Mouse (Mus musculus): ENCODE measurements around the gene Nle1. TPM values are rescaled to one million over a fixed set of nuclear protein-coding genes. Genes with fewer than 3 reads are reported as not detected.

The Nle1 gene
- polyA plus RNA-seq, 1 experiment from 2014 or later = 39.9 TPM

GRCm38 (mm10) chr11:82854111-82854510 lies 54.1 kb downstream of the Nle1 start:
- Histone ChIP-seq H3K9me3 (no peaks in the 10 kb centered on the region), H3K9ac (replicated peaks) (no peak overlapping the region), H3K36me3 (peaks cover 4% of the 10 kb centered on the region; the same call in 1 of the 2 replicates), H3K4me1 (replicated peaks) (peaks cover 15% of the 10 kb centered on the region), H3K27ac (no peak overlapping the region), H3K27me3 (no peaks in the 10 kb centered on the region), H3K4me3 (replicated peaks) (no peak overlapping the region), H3K4me2 (no peak overlapping the region)
- WGBS = 82% methylated on average over 6 of the region's 6 CpGs
- ATAC-seq (ENCODE audit: insufficient number of reproducible peaks, insufficient read depth, low FRiP score, low TSS enrichment, low read depth) = no peak

GRCm38 (mm10) chr11:82852958-82853357 lies 55.3 kb downstream of the Nle1 start:
- no peak overlapping the region for H3K27ac ChIP-seq
- H3K4me1 ChIP-seq (replicated peaks) = peaks cover 15% of the 10 kb centered on the region
- no peak overlapping the region for H3K9ac ChIP-seq (replicated peaks)
- peaks cover 4% of the 10 kb centered on the region; the same call in 1 of the 2 replicates for H3K36me3 ChIP-seq
- H3K27me3 ChIP-seq = no peaks in the 10 kb centered on the region
- no peaks in the 10 kb centered on the region for H3K9me3 ChIP-seq
- no peak overlapping the region for H3K4me2 ChIP-seq
- WGBS = 83% methylated on average over 7 of the region's 7 CpGs
- no peak for ATAC-seq (ENCODE audit: insufficient number of reproducible peaks, insufficient read depth, low FRiP score, low TSS enrichment, low read depth)
- H3K4me3 ChIP-seq (replicated peaks) = no peak overlapping the region

- 82% methylated on average over 10 of the region's 10 CpGs for WGBS
- peaks cover 19% of the 10 kb centered on the region for H3K4me1 ChIP-seq (replicated peaks)
Measured at GRCm38 (mm10) chr11:82852540-82852939, 55.7 kb downstream of the Nle1 start.

GRCm38 (mm10) chr11:82852115-82852514 lies 56.1 kb downstream of the Nle1 start:
- no peaks in the 10 kb centered on the region for H3K27me3 ChIP-seq
- H3K9me3 ChIP-seq = no peaks in the 10 kb centered on the region
- 81% methylated on average over 11 of the region's 11 CpGs for WGBS
- H3K27ac ChIP-seq = no peak overlapping the region
- no peak overlapping the region for H3K4me3 ChIP-seq (replicated peaks)
- H3K4me2 ChIP-seq = no peak overlapping the region
- peaks cover 23% of the 10 kb centered on the region for H3K4me1 ChIP-seq (replicated peaks)
- peaks cover 4% of the 10 kb centered on the region; the same call in 1 of the 2 replicates for H3K36me3 ChIP-seq
- no peak overlapping the region for H3K9ac ChIP-seq (replicated peaks)
- ATAC-seq (ENCODE audit: insufficient number of reproducible peaks, insufficient read depth, low FRiP score, low TSS enrichment, low read depth) = no peak

More at GRCm38 (mm10) chr11:82852540-82852939, 55.7 kb downstream of the Nle1 start:
- peaks cover 4% of the 10 kb centered on the region; the same call in 1 of the 2 replicates for H3K36me3 ChIP-seq
- no peak overlapping the region for H3K27ac ChIP-seq
- H3K4me2 ChIP-seq = no peak overlapping the region
- H3K27me3 ChIP-seq = no peaks in the 10 kb centered on the region
- H3K4me3 ChIP-seq (replicated peaks) = no peak overlapping the region
- H3K9me3 ChIP-seq = no peaks in the 10 kb centered on the region
- no peak for ATAC-seq (ENCODE audit: insufficient number of reproducible peaks, insufficient read depth, low FRiP score, low TSS enrichment, low read depth)
- H3K9ac ChIP-seq (replicated peaks) = no peak overlapping the region

Other genes starting within 250 kb of the Nle1 start
- gene Cct6b, start 144.1 kb downstream of the Nle1 start, polyA plus RNA-seq (2016; fragmentation: Nextera tagmentation; extraction: Ambion mirVana) = 0.35 and 0.53 TPM in 2 replicates
- gene Zfp830, start 144.1 kb downstream of the Nle1 start, polyA plus RNA-seq (2016; fragmentation: Nextera tagmentation; extraction: Ambion mirVana) = 42.5 and 42.9 TPM in 2 replicates
- 48.3 and 48.6 TPM in 2 replicates for gene Lig3, start 127.3 kb downstream of the Nle1 start, polyA plus RNA-seq (2016; fragmentation: Nextera tagmentation; extraction: Ambion mirVana)
- gene Rffl, start 37.2 kb downstream of the Nle1 start, polyA plus RNA-seq (2016; fragmentation: Nextera tagmentation; extraction: Ambion mirVana) = 18.8 and 19.5 TPM in 2 replicates
- 10.3 and 11.8 TPM in 2 replicates for gene Rad51d, start 17.8 kb downstream of the Nle1 start, polyA plus RNA-seq (2016; fragmentation: Nextera tagmentation; extraction: Ambion mirVana)
- 0.32 and 0.49 TPM in 2 replicates for gene Fndc8, start 16.3 kb downstream of the Nle1 start, polyA plus RNA-seq (2016; fragmentation: Nextera tagmentation; extraction: Ambion mirVana)
- gene Unc45b, start 2.1 kb upstream of the Nle1 start, polyA plus RNA-seq (2016; fragmentation: Nextera tagmentation; extraction: Ambion mirVana) = 11.5 and 12.4 TPM in 2 replicates
- gene Slfn5, start 42.9 kb upstream of the Nle1 start, polyA plus RNA-seq (2016; fragmentation: Nextera tagmentation; extraction: Ambion mirVana) = 0.41 and 0.58 TPM in 2 replicates
- gene Slfn9, start 83.4 kb upstream of the Nle1 start, polyA plus RNA-seq (2016; fragmentation: Nextera tagmentation; extraction: Ambion mirVana) = 18.7 and 19.0 TPM in 2 replicates
- gene Slfn8, start 112.4 kb upstream of the Nle1 start, polyA plus RNA-seq (2016; fragmentation: Nextera tagmentation; extraction: Ambion mirVana) = 0.26 and 0.36 TPM in 2 replicates
- gene Slfn2, start 156.7 kb upstream of the Nle1 start, polyA plus RNA-seq (2016; fragmentation: Nextera tagmentation; extraction: Ambion mirVana) = 1.2 and 1.3 TPM in 2 replicates
- not detected in 2 replicates for gene Slfn1, start 208.4 kb upstream of the Nle1 start, polyA plus RNA-seq (2016; fragmentation: Nextera tagmentation; extraction: Ambion mirVana)

Measured in limb, embryonic 12.5 days (tissue).